Mouse (Mus musculus): ENCODE results near the gene Cldn9. TPM values are rescaled to one million over a fixed set of nuclear protein-coding genes. Genes with fewer than 3 reads are reported as not detected.

Gene Cldn9
- 3.7 and 5.7 TPM in 2 replicates for total RNA-seq (2012; rRNA removed)

GRCm38 (mm10) chr17:23683856-23684672 lies at the start of gene Cldn9:
Cldn9 (minus strand) TSS chr17:23684026.
- Histone ChIP-seq H3K4me1 (ENCODE audit: control insufficient read depth in 2 of 2, insufficient read depth in 2 of 2, low read length in 2 of 2, poor library complexity in 1 of 2) (peaks cover 5 to 35% of the 10 kb centered on the region in 2 experiments), H3K9ac (ENCODE audit: insufficient read depth, low read depth, low read length, poor library complexity, severe bottlenecking) (peak within 1 kb of the TSS; percentile 26; the same call in 1 of the 2 replicates), H3K4me3 (ENCODE audit: insufficient read depth in 1 of 2, low read depth in 1 of 2, low read length in 2 of 2, poor library complexity in 1 of 2, severe bottlenecking in 1 of 2) (peak within 1 kb of the TSS; percentile 18 to 49), H3K27ac (ENCODE audit: insufficient read depth, low read depth, low read length, poor library complexity, severe bottlenecking) (no peak within 1 kb of the TSS), H3K36me3 (ENCODE audit: control insufficient read depth, insufficient read depth, low read length, poor library complexity, severe bottlenecking) (peaks cover 6% of the 10 kb centered on the region; the same call in 1 of the 2 replicates), H3K9me3 (ENCODE audit: control insufficient read depth, insufficient read depth, low read depth, low read length) (no peaks in the 10 kb centered on the region)
- in situ Hi-C loops (cut with MboI; ENCODE audit: low sequenced_read_pairs in 2 of 2, unreplicated experiment in 2 of 2) = no loop called here
- TF ChIP-seq ZNF384 (IDR thresholded peaks at IDR 0.05; ENCODE audit: low read depth, low read length) (no peak), CHD2 (IDR thresholded peaks at IDR 0.05; ENCODE audit: low read depth, low read length) (no peak), ZC3H11A (IDR thresholded peaks at IDR 0.05; ENCODE audit: borderline replicate concordance, low read depth, low read length) (no peak), HCFC1 (IDR thresholded peaks at IDR 0.05; ENCODE audit: borderline replicate concordance, insufficient read depth, low read length) (no peak), MAFK (IDR thresholded peaks at IDR 0.05; ENCODE audit: insufficient read depth, low read depth, low read length) (no peak)
- DNase-seq (ENCODE audit: low read depth, low spot score) = no peak

GRCm38 (mm10) chr17:23730441-23730840 lies 46.6 kb upstream of the Cldn9 start:
- H3K36me3 ChIP-seq (ENCODE audit: control insufficient read depth, insufficient read depth, low read length, poor library complexity, severe bottlenecking) = peaks cover 6% of the 10 kb centered on the region; the same call in 1 of the 2 replicates
- no peak for DNase-seq (ENCODE audit: low read depth, low spot score)
- in situ Hi-C loops (cut with MboI; ENCODE audit: low sequenced_read_pairs in 2 of 2, unreplicated experiment in 2 of 2) = no loop called here
- no peak overlapping the region for H3K27ac ChIP-seq (ENCODE audit: insufficient read depth, low read depth, low read length, poor library complexity, severe bottlenecking)
- H3K4me3 ChIP-seq (ENCODE audit: insufficient read depth in 1 of 2, low read depth in 1 of 2, low read length in 2 of 2, poor library complexity in 1 of 2, severe bottlenecking in 1 of 2) = no peak overlapping the region
- H3K9ac ChIP-seq (ENCODE audit: insufficient read depth, low read depth, low read length, poor library complexity, severe bottlenecking) = no peak overlapping the region
- H3K4me1 ChIP-seq (ENCODE audit: control insufficient read depth in 2 of 2, insufficient read depth in 2 of 2, low read length in 2 of 2, poor library complexity in 1 of 2) = peaks cover 4 to 5% of the 10 kb centered on the region in 2 experiments; a peak in 1 of 4 replicates
- no peaks in the 10 kb centered on the region for H3K9me3 ChIP-seq (ENCODE audit: control insufficient read depth, insufficient read depth, low read depth, low read length)
- TF ChIP-seq MAFK (IDR thresholded peaks at IDR 0.05; ENCODE audit: insufficient read depth, low read depth, low read length) = no peak
- TF ChIP-seq ZNF384 (IDR thresholded peaks at IDR 0.05; ENCODE audit: low read depth, low read length) = no peak
- no peak for TF ChIP-seq HCFC1 (IDR thresholded peaks at IDR 0.05; ENCODE audit: borderline replicate concordance, insufficient read depth, low read length)
- no peak for TF ChIP-seq CHD2 (IDR thresholded peaks at IDR 0.05; ENCODE audit: low read depth, low read length)
- no peak for TF ChIP-seq ZC3H11A (IDR thresholded peaks at IDR 0.05; ENCODE audit: borderline replicate concordance, low read depth, low read length)

- in situ Hi-C loops (cut with MboI; ENCODE audit: low sequenced_read_pairs in 2 of 2, unreplicated experiment in 2 of 2) = no loop called here
- peaks cover 4 to 5% of the 10 kb centered on the region in 2 experiments; a peak in 1 of 4 replicates for H3K4me1 ChIP-seq (ENCODE audit: control insufficient read depth in 2 of 2, insufficient read depth in 2 of 2, low read length in 2 of 2, poor library complexity in 1 of 2)
- TF ChIP-seq ZNF384 (IDR thresholded peaks at IDR 0.05; ENCODE audit: low read depth, low read length) (no peak), HCFC1 (IDR thresholded peaks at IDR 0.05; ENCODE audit: borderline replicate concordance, insufficient read depth, low read length) (no peak), ZC3H11A (IDR thresholded peaks at IDR 0.05; ENCODE audit: borderline replicate concordance, low read depth, low read length) (no peak), MAFK (IDR thresholded peaks at IDR 0.05; ENCODE audit: insufficient read depth, low read depth, low read length) (no peak), CHD2 (IDR thresholded peaks at IDR 0.05; ENCODE audit: low read depth, low read length) (no peak)
- H3K36me3 ChIP-seq (ENCODE audit: control insufficient read depth, insufficient read depth, low read length, poor library complexity, severe bottlenecking) = 0 out of 2 replicates have a peak, but pooled peaks cover 1% of the 10 kb centered on the region
- no peaks in the 10 kb centered on the region for H3K9me3 ChIP-seq (ENCODE audit: control insufficient read depth, insufficient read depth, low read depth, low read length)
- H3K27ac ChIP-seq (ENCODE audit: insufficient read depth, low read depth, low read length, poor library complexity, severe bottlenecking) = 0 out of 2 replicates have a peak overlapping the region, but pooled peaks have one; percentile 20
- DNase-seq (ENCODE audit: low read depth, low spot score) = no peak
- H3K4me3 ChIP-seq (ENCODE audit: insufficient read depth in 1 of 2, low read depth in 1 of 2, low read length in 2 of 2, poor library complexity in 1 of 2, severe bottlenecking in 1 of 2) = peak overlapping the region; percentile 87 to 90
- H3K9ac ChIP-seq (ENCODE audit: insufficient read depth, low read depth, low read length, poor library complexity, severe bottlenecking) = peak overlapping the region; percentile 84
Measured at GRCm38 (mm10) chr17:23726758-23727142, 42.9 kb upstream of the Cldn9 start.

- DNase-seq (ENCODE audit: low read depth, low spot score) = peak; percentile 86
- no peak for TF ChIP-seq ZC3H11A (IDR thresholded peaks at IDR 0.05; ENCODE audit: borderline replicate concordance, low read depth, low read length)
- TF ChIP-seq CHD2 (IDR thresholded peaks at IDR 0.05; ENCODE audit: low read depth, low read length) = no peak
- TF ChIP-seq HCFC1 (IDR thresholded peaks at IDR 0.05; ENCODE audit: borderline replicate concordance, insufficient read depth, low read length) = no peak
- TF ChIP-seq MAFK (IDR thresholded peaks at IDR 0.05; ENCODE audit: insufficient read depth, low read depth, low read length) = no peak
- no peak for TF ChIP-seq ZNF384 (IDR thresholded peaks at IDR 0.05; ENCODE audit: low read depth, low read length)
- Histone ChIP-seq H3K4me3 (ENCODE audit: insufficient read depth in 1 of 2, low read depth in 1 of 2, low read length in 2 of 2, poor library complexity in 1 of 2, severe bottlenecking in 1 of 2) (peak within 1 kb of the TSS; percentile 87 to 90), H3K36me3 (ENCODE audit: control insufficient read depth, insufficient read depth, low read length, poor library complexity, severe bottlenecking) (no peaks in the 10 kb centered on the region), H3K4me1 (ENCODE audit: control insufficient read depth in 2 of 2, insufficient read depth in 2 of 2, low read length in 2 of 2, poor library complexity in 1 of 2) (peaks cover 2 to 5% of the 10 kb centered on the region in 2 experiments; a peak in 1 of 4 replicates), H3K9ac (ENCODE audit: insufficient read depth, low read depth, low read length, poor library complexity, severe bottlenecking) (peak within 1 kb of the TSS; percentile 84), H3K27ac (ENCODE audit: insufficient read depth, low read depth, low read length, poor library complexity, severe bottlenecking) (peak within 1 kb of the TSS; percentile 20; the same call in 1 of the 2 replicates), H3K9me3 (ENCODE audit: control insufficient read depth, insufficient read depth, low read depth, low read length) (no peaks in the 10 kb centered on the region)
- in situ Hi-C loops (cut with MboI; ENCODE audit: low sequenced_read_pairs in 2 of 2, unreplicated experiment in 2 of 2) = no loop called here
Measured at GRCm38 (mm10) chr17:23725999-23726757, 42.4 kb upstream of the Cldn9 start, which contains the start of gene Pkmyt1. Pkmyt1 (plus strand) TSS chr17:23726336.

All from ES-E14 (cell line).